Mouse (Mus musculus): ENCODE data around the gene Gm8909.
"Not testable (repeated sequence)": the region's sequence is repeated elsewhere in the genome, so short reads cannot be mapped to it uniquely, and the experiment has no call there.

GRCm38 (mm10) chr17:36148468-36148867 lies 19.9 kb downstream of the Gm8909 start:
- TF ChIP-seq POLR2A (IDR thresholded peaks at IDR 0.05; ENCODE audit: control insufficient read depth, low read depth, low read length); CTCF (IDR thresholded peaks at IDR 0.05; ENCODE audit: control insufficient read depth, insufficient read depth, insufficient replicate concordance, low read depth, low read length): not testable (repeated sequence)
